8 mouse cellular contexts compared by ENCODE assay signal in genomic region chr4:130892001-130892587, GRCm38 (mm10). TPM values are rescaled to one million over a fixed set of nuclear protein-coding genes. Genes with fewer than 3 reads are reported as not detected.
DNase-seq lines count a peak whose midpoint lies in the region; ATAC-seq and TF ChIP-seq lines count a peak whose summit lies in the region.

No protein-coding gene starts in this region.

- no peaks in the 10 kb centered on the region for H3K9me3 ChIP-seq in hindbrain, embryonic 10.5 days
- no peaks in the 10 kb centered on the region for H3K9me3 ChIP-seq in hindbrain, embryonic 12.5 days (replicated peaks)
- no peaks in the 10 kb centered on the region for H3K9me3 ChIP-seq in embryonic facial prominence, embryonic 14.5 days (ENCODE audit: control insufficient read depth, low read length)
- no peaks in the 10 kb centered on the region for H3K9me3 ChIP-seq in heart, embryonic 16.5 days (replicated peaks; ENCODE audit: control insufficient read depth, low read length)

- no peak overlapping the region for H3K27ac ChIP-seq in hindbrain, embryonic 10.5 days
- no peak overlapping the region for H3K27ac ChIP-seq in hindbrain, embryonic 12.5 days
- no peak overlapping the region for H3K27ac ChIP-seq in embryonic facial prominence, embryonic 14.5 days (replicated peaks; ENCODE audit: low read depth, low read length)
- no peak overlapping the region for H3K27ac ChIP-seq in heart, embryonic 16.5 days (ENCODE audit: low read length)
- H3K27ac ChIP-seq in spleen, adult 2 months (ENCODE audit: insufficient read depth, low read length): no peak overlapping the region

- H3K4me2 ChIP-seq in hindbrain, embryonic 12.5 days (replicated peaks): no peak overlapping the region
- H3K4me2 ChIP-seq in embryonic facial prominence, embryonic 14.5 days (ENCODE audit: low read depth, low read length): no peak overlapping the region
- no peak overlapping the region for H3K4me2 ChIP-seq in heart, embryonic 16.5 days (ENCODE audit: low read depth, low read length)

- no peaks in the 10 kb centered on the region for H3K36me3 ChIP-seq in hindbrain, embryonic 10.5 days
- no peaks in the 10 kb centered on the region for H3K36me3 ChIP-seq in hindbrain, embryonic 12.5 days
- no peaks in the 10 kb centered on the region for H3K36me3 ChIP-seq in embryonic facial prominence, embryonic 14.5 days (ENCODE audit: control insufficient read depth, insufficient read depth, low read length)
- no peaks in the 10 kb centered on the region for H3K36me3 ChIP-seq in heart, embryonic 16.5 days (ENCODE audit: control insufficient read depth, insufficient read depth)
- H3K36me3 ChIP-seq in spleen, adult 2 months (ENCODE audit: control insufficient read depth, insufficient read depth, low read length): no peaks in the 10 kb centered on the region

- peak; percentile 86 for TF ChIP-seq CTCF in spleen, adult 2 months (IDR thresholded peaks at IDR 0.05; ENCODE audit: extremely low read depth, insufficient read depth, insufficient read length, insufficient replicate concordance)

- no peak overlapping the region for H3K4me3 ChIP-seq in hindbrain, embryonic 10.5 days
- no peak overlapping the region for H3K4me3 ChIP-seq in hindbrain, embryonic 12.5 days
- no peak overlapping the region for H3K4me3 ChIP-seq in embryonic facial prominence, embryonic 14.5 days (ENCODE audit: low read depth, low read length)
- no peak overlapping the region for H3K4me3 ChIP-seq in heart, embryonic 16.5 days (ENCODE audit: low read length)
- H3K4me3 ChIP-seq in spleen, adult 2 months (ENCODE audit: extremely low read depth, insufficient read depth, insufficient read length): no peak overlapping the region

- 41% methylated on average over 17 of the region's 17 CpGs for WGBS in hindbrain, embryonic 10.5 days
- 42% methylated on average over 17 of the region's 17 CpGs for WGBS in hindbrain, embryonic 12.5 days
- 34% methylated on average over 17 of the region's 17 CpGs for WGBS in embryonic facial prominence, embryonic 14.5 days
- 30% methylated on average over 17 of the region's 17 CpGs for WGBS in heart, embryonic 16.5 days
- 39% methylated on average over 17 of the region's 17 CpGs for WGBS in spleen, adult 2 months

- no peak overlapping the region for H3K9ac ChIP-seq in hindbrain, embryonic 12.5 days
- H3K9ac ChIP-seq in embryonic facial prominence, embryonic 14.5 days (ENCODE audit: low read depth, low read length): no peak overlapping the region
- H3K9ac ChIP-seq in heart, embryonic 16.5 days (ENCODE audit: low read length): no peak overlapping the region

- TF ChIP-seq POLR2A in spleen, adult 2 months (IDR thresholded peaks at IDR 0.05; ENCODE audit: low read depth, low read length): no peak

- H3K27me3 ChIP-seq in hindbrain, embryonic 10.5 days (ENCODE audit: insufficient read depth, poor library complexity, severe bottlenecking): peaks cover 10% of the 10 kb centered on the region
- H3K27me3 ChIP-seq in hindbrain, embryonic 12.5 days: peaks cover 25% of the 10 kb centered on the region
- H3K27me3 ChIP-seq in embryonic facial prominence, embryonic 14.5 days (replicated peaks; ENCODE audit: control insufficient read depth, insufficient read depth, low read length): no peaks in the 10 kb centered on the region
- peaks cover 3% of the 10 kb centered on the region; the same call in 1 of the 2 replicates for H3K27me3 ChIP-seq in heart, embryonic 16.5 days (ENCODE audit: control insufficient read depth, insufficient read depth, low read length)
- no peaks in the 10 kb centered on the region for H3K27me3 ChIP-seq in spleen, adult 2 months (ENCODE audit: control insufficient read depth, insufficient read depth, low read length)

- DNase-seq in hindbrain, embryonic 10.5 days (ENCODE audit: low spot score): peak; percentile 85
- peak; percentile 52 to 61 for DNase-seq in adrenal gland, postnatal 4 days (ENCODE audit: low spot score in 2 of 2)
- DNase-seq in embryonic facial prominence, embryonic 14.5 days (ENCODE audit: low spot score): peak; percentile 72
- DNase-seq in layer of hippocampus, adult 9-11 months: peak; percentile 48
- peak in 1 of 2 experiments; percentile 62 for DNase-seq in spleen, adult 2 months (ENCODE audit: low read depth in 1 of 2, low spot score in 2 of 2)

- ATAC-seq in hindbrain, embryonic 12.5 days (ENCODE audit: low FRiP score): no peak
- ATAC-seq in embryonic facial prominence, embryonic 14.5 days (ENCODE audit: low read depth): peak; percentile 30; the same call in 1 of the 2 replicates
- 0 out of 2 replicates have a peak, but pooled peaks have one; percentile 19 for ATAC-seq in heart, embryonic 16.5 days (replicated peaks; ENCODE audit: extremely low read depth, insufficient read depth, low FRiP score)
- ATAC-seq in megakaryocyte, adult 5-6 weeks (ENCODE audit: poor library complexity, severe bottlenecking): peak; percentile 66

- peaks cover 43% of the 10 kb centered on the region for H3K4me1 ChIP-seq in hindbrain, embryonic 10.5 days (replicated peaks)
- peaks cover 18% of the 10 kb centered on the region for H3K4me1 ChIP-seq in hindbrain, embryonic 12.5 days
- H3K4me1 ChIP-seq in embryonic facial prominence, embryonic 14.5 days (ENCODE audit: control insufficient read depth, insufficient read depth, low read length): no peaks in the 10 kb centered on the region
- peaks cover 3% of the 10 kb centered on the region; the same call in 1 of the 2 replicates for H3K4me1 ChIP-seq in heart, embryonic 16.5 days (ENCODE audit: control insufficient read depth, insufficient read depth, low read length)
- no peaks in the 10 kb centered on the region for H3K4me1 ChIP-seq in spleen, adult 2 months (ENCODE audit: control insufficient read depth, insufficient read depth, insufficient read length)

RNA-seq across cellular contexts. Expression of gene Laptm5, which starts 20.8 kb away (rescaled TPM):
- polyA plus RNA-seq in hindbrain, embryonic 10.5 days (2016; fragmentation: Nextera tagmentation; extraction: Ambion mirVana): 21.3 and 25.9 TPM in 2 replicates
- 22.7 and 23.3 TPM in 2 replicates for polyA plus RNA-seq in hindbrain, embryonic 12.5 days (2016; fragmentation: Nextera tagmentation; extraction: Ambion mirVana)
- 10 to 100 TPM; 21.4 to 29.3 TPM for total RNA-seq in adrenal gland, postnatal 4 days (2021)
- polyA plus RNA-seq in embryonic facial prominence, embryonic 14.5 days (2014; fragmentation: Nextera tagmentation; extraction: Ambion mirVana): 74.2 and 76.1 TPM in 2 replicates
- 37.5 and 61.2 TPM in 2 replicates for polyA plus RNA-seq in heart, embryonic 16.5 days (2015; fragmentation: Nextera tagmentation; extraction: Ambion mirVana)
- total RNA-seq in megakaryocyte, adult 5-6 weeks (2015): 1,039 and 1,095 TPM in 2 replicates
- 312 and 362 TPM in 2 replicates for total RNA-seq in megakaryocyte, adult 5-6 weeks (2017)
- 903 and 1,004 TPM in 2 replicates for polyA plus RNA-seq in spleen, adult 2 months (2012; rRNA removed)

RNA-seq across cellular contexts. Expression of gene Matn1, which starts 52.1 kb away (rescaled TPM):
- polyA plus RNA-seq in hindbrain, embryonic 10.5 days (2016; fragmentation: Nextera tagmentation; extraction: Ambion mirVana): 0.17 TPM in 1 of 2 replicates, not detected in the other
- polyA plus RNA-seq in hindbrain, embryonic 12.5 days (2016; fragmentation: Nextera tagmentation; extraction: Ambion mirVana): 4.6 and 19.3 TPM in 2 replicates
- not detected for total RNA-seq in adrenal gland, postnatal 4 days (2021)
- 51.7 and 129 TPM in 2 replicates for polyA plus RNA-seq in embryonic facial prominence, embryonic 14.5 days (2014; fragmentation: Nextera tagmentation; extraction: Ambion mirVana)
- polyA plus RNA-seq in heart, embryonic 16.5 days (2015; fragmentation: Nextera tagmentation; extraction: Ambion mirVana): 0.47 and 1.2 TPM in 2 replicates
- total RNA-seq in megakaryocyte, adult 5-6 weeks (2015): not detected in 2 replicates
- not detected in 2 replicates for total RNA-seq in megakaryocyte, adult 5-6 weeks (2017)
- polyA plus RNA-seq in spleen, adult 2 months (2012; rRNA removed): 0.23 and 0.29 TPM in 2 replicates

Comparison
In these comparisons a context has a peak if more than half of its experiments do, and no peak if none do; other contexts are left out.
1. RNA of gene Laptm5, which starts 20.8 kb away (polyA plus RNA-seq): 903 to 1,004 TPM in spleen, adult 2 months; 74.2 to 76.1 TPM in embryonic facial prominence, embryonic 14.5 days, 37.5 to 61.2 TPM in heart, embryonic 16.5 days, 21.3 to 25.9 TPM in hindbrain, embryonic 10.5 days and 22.7 to 23.3 TPM in hindbrain, embryonic 12.5 days; every median in the first group is over 10 times any median in the second.